Mouse (Mus musculus): ENCODE data around the gene Fryl.
A peak's percentile ranks its signal among the peaks of the same experiment; 100 is the strongest.

The Fryl gene

DNA sequence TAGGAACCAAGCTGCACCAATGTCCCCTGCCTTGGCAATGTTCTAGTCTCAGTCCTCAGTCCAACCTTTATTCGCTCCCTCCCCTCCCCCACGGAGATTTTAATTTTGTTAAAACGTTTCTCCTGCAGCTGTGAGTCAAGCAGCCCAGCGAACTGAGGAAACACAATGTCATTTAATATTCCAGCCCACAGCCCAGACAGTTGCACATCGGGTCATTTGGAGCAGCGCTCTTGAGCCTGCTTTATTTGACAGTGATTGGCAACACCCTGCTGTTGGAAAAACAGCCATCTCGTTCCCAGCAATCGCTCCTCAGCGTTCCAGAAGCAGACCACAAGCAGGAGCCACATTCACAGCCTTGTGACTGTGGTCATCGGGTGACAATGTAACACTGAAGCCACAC lies 261.0 kb downstream of the Fryl start:
- DNase-seq = no peak

DNA sequence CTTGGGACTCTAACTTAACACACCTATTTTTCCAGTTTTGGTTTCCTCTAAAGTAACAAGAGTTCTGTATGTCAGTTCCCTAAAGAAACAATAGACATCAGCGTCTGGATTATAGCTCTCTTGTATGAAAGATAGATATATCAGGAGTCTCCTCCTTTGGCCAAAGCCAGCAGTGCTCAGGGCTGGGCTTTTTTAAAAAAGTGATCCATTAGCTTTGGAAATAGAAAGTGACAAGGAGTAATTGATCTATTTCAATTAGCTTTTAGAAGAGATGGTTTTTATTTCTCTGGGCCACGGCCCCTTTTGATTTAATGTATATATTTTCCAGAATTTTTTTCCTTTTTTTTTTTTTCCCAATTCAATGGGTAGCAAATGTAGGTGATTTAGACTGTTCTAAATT lies 261.5 kb downstream of the Fryl start:
- no peak for DNase-seq

DNA sequence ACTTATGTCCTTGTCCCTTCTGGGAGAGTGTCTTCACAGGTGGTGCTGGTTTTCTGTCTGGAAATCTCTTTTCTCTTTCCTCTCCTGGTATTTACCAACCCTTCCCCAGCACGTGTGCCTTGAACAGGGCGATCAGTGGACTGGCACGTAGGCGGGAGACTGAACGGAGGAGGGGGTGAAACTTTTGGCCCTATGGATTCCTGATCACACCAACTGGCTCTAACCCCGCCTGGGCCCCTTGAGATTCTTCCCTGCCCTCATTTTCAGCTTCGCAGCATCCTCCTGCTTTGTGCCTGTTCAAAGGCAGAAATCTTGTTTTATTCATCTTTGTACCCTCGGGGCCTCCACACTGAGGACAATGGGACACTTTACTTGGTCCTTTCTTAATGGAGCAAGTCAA lies 262.0 kb downstream of the Fryl start:
- DNase-seq = no peak

DNA sequence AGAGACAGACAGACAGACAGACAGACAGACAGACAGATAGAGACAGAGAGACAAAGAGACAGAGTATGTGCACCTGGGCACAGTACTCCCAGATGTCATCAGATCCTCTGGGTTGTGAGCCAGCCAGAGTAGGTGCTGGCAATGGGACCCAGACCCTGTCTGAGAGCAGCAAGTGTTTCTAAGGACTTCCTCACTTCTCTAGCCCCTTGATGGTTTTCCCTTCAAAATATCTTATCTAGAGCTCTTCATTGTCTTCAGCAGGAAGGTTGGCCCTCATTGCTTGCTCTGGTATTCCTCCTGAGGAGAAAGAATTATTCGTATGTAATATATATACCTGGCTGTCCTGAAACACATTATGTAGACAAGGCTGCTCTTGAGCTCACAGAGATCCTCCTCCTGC lies 263.9 kb downstream of the Fryl start:
- DNase-seq = no peak

DNA sequence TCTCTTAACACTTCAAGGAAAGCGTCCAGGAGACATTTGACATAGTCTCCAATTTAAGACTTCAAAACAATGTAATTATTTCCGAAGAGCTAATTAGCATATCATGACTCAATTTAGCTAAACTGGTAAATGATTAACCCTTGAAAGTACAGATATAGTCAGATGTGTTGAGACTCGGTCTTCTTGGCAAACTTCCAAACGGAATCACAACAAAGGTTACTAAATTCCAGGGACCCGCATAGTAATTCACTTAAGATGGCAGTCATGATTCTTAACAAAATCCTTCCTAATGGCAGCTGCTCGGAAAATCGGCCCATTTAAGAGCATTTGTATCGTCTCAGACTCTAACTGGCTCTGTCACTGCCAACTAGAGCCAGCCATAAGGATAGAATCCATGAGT lies 266.7 kb downstream of the Fryl start:
- no peak for DNase-seq

DNA sequence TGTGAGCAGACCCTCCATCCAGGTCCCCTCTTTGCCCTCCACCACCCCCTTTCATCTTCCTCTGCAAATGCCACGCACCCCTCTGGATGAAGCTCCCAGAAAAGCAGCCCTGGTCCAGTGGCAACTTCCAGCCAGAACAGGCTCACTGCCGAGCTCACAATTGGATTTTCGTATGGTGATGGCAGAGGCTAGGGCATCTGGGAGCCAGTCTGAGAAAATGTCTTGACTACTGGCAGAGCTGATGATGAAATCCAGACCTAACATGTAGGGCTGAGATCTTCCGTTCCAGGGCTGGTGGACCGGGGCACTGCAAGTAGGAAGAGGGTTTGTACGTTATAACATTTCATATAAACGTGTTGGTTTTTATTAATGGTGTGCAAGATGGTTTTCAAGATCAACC lies 268.6 kb downstream of the Fryl start:
- no peak for DNase-seq

DNA sequence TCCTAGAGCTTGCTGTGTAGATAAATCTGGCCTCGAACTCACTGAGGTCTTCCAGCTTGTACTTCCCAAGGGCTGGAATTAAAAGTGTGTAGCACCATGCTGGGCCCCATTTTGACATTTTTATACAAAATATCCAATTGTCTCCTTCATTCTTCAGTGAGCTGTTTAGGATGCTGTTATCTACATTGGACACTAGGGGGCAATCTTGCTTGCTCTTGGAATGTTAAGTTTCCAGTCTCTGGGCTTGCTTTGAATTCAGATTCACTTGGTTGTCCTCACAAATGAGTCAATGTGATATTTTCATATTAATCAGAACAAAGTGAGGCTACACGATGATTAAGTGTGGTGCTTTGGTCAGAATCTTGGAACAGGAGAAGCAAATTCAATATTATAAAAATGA lies 272.3 kb downstream of the Fryl start:
- peak in 1 of 2 experiments; percentile 26 for DNase-seq

DNA sequence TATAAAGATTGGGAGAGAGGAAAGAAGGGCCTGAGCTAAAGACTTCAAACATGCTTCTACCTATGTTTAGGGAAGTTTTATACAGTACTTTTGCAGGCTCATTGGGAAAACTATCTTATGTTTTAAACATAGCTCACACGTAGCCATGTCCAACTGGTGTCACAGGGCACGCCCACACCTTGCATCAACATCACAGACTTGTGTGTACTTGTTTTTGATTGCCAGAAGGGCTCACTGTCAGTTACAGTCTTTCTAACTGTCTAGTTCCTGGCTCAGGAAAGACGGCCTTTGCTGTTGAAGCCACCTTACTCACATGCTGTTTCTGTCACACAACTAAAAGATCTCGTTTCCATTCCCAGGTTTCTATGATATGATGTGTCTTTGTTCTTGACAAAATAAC lies 279.9 kb downstream of the Fryl start:
- no peak for DNase-seq

DNA sequence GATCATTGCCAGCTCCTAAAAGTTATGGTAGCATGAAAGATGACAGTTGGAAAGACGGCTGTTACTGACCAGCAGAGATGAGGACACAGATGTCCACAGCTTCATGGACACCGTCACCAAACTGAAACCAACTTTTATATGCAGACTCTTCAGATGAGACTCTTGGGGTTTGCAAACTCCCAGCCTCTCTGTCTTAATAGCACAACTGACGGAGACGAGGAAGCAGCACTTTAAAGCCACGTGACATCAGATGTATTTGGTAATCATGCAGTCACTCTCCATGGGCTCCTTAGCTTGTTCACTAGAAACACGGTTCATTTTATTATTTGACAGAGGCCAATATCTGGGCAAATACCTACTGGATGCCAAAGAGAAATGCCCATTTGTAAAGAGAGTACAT lies 280.4 kb downstream of the Fryl start:
- DNase-seq = no peak

DNA sequence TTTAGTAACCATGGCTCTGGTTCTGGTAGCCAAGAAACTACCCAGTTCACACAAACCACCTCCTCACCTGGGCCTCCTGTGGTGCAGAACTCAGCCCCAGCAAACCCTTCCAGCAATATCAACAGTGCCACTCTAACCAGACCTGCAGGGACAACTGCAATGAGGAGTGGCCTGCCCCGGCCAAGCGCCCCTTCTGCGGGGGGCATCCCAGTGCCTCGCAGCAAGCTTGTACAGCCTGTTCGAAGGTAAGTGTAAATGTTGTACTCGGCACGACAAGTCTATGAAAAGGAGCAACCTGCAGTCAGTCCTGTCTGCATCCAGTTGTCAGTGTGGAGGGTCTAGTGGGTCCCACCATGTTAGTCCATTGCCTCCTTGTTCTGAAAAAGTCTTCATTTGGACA lies 281.8 kb downstream of the Fryl start, which contains the start of gene Gm10135:
Gene Gm10135, minus strand, starts transcription at position 101 of the 400 bp plus-strand sequence.
- no peak for DNase-seq

DNA sequence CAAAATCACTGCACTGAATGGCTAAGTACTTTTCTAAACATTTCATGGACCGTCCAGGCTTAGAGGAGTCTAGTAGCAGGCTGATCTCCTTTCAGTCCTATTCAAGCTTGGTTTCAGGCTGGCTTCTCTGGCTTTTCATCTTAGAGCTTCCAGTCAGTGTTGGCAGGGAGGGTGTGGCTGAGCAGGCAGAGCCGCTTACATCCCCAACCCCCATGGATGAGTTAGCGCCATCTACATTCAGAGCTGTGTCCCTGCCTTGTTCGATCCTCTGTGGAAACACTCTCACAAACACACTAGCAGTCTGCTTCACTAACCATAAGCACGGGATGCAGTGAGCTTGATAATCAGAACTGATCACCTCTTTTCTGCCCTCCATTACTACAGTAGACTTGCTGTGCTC lies 283.5 kb downstream of the Fryl start:
- DNase-seq = no peak

DNA sequence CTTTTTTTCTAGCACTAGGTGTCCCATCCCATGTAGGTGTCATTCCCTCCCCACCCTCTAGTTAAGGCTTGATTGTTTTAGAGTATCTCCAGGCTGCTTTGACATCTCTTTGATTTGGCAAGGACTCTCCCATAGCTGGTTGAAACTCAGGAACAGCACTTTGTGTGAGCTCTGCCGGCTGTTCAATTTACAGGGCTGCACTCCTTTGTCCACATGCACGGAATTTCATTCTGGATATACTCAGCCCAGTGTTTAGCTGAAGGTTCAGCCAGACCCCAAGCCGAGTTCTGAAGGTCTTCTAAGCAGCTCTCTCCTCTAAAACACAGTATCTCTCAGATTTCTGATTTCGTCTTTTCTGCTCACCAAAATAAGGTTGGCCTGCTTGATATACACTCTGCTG lies 284.0 kb downstream of the Fryl start:
- no peak for DNase-seq

Data from cerebellum, postnatal 36 days (tissue).